Mouse (Mus musculus): ENCODE results near the gene Cuedc1. TPM values are rescaled to one million over a fixed set of nuclear protein-coding genes. Genes with fewer than 3 reads are reported as not detected.

Gene Cuedc1
- 36.0 and 40.3 TPM in 2 replicates for polyA plus RNA-seq (2015; fragmentation: Nextera tagmentation; extraction: Ambion mirVana)

DNA sequence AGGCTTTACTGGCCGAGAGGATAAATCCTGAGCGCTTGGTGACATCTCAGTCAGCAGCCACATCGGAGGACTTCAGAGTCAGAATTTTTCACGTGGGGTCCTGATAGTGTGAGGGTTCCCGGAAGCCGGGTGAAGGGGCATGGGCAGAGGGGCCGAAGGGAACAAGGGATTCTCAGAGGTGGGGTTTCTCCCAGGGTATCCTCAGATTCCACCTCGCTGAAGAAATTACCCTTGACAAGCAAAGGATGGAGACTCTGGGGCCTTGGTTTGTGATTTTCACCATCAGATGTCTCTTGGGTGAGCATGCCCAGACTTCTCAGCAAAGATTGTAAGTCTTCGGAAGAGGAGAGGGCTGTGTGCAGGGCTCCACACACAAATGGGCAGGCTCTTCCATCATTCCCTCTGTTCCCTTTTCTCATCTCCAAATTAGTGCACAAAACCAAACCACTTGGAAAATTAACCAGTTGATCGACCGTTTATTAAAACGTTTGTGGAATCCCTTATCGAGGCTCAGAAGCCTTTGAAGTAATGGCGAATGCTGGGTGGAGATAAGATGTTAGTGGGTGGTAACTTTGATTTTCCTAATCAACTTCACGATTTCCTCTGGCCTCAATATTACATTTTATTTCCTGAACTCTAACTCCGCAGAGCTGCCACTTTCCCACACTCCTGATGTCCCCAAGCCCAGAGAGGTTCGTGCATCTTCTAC lies at the start of gene Cuedc1:
Gene Cuedc1, plus strand, starts transcription at position 38 of the 709 bp plus-strand sequence.
- ATAC-seq, result no peak
- Histone ChIP-seq H3K4me2 (ENCODE audit: low read length) (peak within 1 kb of the TSS; percentile 77), H3K27me3 (replicated peaks; ENCODE audit: control insufficient read depth, insufficient read depth, low read length) (no peaks in the 10 kb centered on the region), H3K9me3 (ENCODE audit: control insufficient read depth, low read length) (no peaks in the 10 kb centered on the region), H3K4me1 (replicated peaks; ENCODE audit: control insufficient read depth, insufficient read depth, low read length) (peaks cover 20% of the 10 kb centered on the region), H3K27ac (ENCODE audit: low read length) (peak within 1 kb of the TSS; percentile 85), H3K9ac (replicated peaks; ENCODE audit: low read depth, low read length) (peak within 1 kb of the TSS; percentile 94), H3K36me3 (ENCODE audit: control insufficient read depth, insufficient read depth) (no peaks in the 10 kb centered on the region), H3K4me3 (replicated peaks; ENCODE audit: low read length) (peak within 1 kb of the TSS; percentile 84)
- 29% methylated on average over 17 of the region's 17 CpGs for WGBS

DNA sequence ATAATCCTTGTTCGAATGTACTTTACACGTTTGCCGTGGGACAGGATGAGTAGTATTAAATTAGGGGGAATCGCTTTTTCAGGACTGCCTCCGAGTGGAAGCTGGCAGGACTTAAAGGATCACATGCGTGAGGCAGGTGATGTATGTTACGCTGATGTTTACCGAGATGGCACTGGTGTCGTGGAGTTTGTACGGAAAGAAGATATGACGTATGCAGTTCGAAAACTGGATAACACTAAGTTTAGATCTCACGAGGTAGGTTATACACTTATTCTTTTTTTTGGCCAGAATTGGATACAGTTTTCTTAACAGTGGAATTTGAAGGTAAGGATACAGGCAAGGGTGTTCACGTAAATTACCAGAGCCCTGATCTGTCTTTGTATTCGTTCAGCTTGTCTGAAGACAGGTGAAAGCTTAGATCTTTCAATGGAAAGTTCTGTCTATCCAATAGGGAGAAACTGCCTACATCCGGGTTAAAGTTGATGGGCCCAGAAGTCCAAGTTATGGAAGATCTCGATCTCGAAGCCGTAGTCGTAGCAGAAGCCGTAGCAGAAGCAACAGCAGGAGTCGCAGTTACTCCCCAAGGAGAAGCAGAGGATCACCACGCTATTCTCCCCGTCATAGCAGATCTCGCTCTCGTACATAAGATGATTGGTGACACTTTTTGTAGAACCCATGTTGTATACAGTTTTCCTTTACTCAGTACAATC lies 48.7 kb upstream of the Cuedc1 start:
- Histone ChIP-seq H3K27me3 (replicated peaks; ENCODE audit: control insufficient read depth, insufficient read depth, low read length) (no peaks in the 10 kb centered on the region), H3K27ac (ENCODE audit: low read length) (no peak overlapping the region), H3K36me3 (ENCODE audit: control insufficient read depth, insufficient read depth) (peaks cover 10% of the 10 kb centered on the region), H3K4me2 (ENCODE audit: low read length) (peak overlapping the region; percentile 80), H3K4me3 (replicated peaks; ENCODE audit: low read length) (peak overlapping the region; percentile 98), H3K9ac (replicated peaks; ENCODE audit: low read depth, low read length) (peak overlapping the region; percentile 91; the same call in 1 of the 2 replicates), H3K4me1 (replicated peaks; ENCODE audit: control insufficient read depth, insufficient read depth, low read length) (peaks cover 28% of the 10 kb centered on the region), H3K9me3 (ENCODE audit: control insufficient read depth, low read length) (no peaks in the 10 kb centered on the region)
- 20% methylated on average over 26 of the region's 26 CpGs for WGBS
- ATAC-seq, result no peak

DNA sequence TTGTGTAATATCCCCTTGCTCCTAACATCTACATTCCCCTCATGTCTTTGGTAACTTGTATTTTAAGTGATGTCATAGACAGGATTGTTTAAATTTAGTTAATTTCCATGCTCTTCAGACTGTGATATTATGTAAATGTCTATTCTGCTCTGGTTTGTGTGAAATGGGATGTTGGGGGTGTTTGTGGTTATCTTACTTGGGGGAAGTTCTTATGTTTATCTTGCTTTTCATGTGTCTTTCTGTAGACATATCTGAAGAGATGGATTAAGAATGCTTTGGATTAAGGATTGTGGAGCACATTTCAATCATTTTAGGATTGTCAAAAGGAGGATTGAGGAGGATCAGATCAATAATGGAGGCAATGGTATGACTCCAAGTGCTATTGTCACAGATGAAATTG lies 48.1 kb upstream of the Cuedc1 start:
- Histone ChIP-seq H3K9me3 (ENCODE audit: control insufficient read depth, low read length) (no peaks in the 10 kb centered on the region), H3K36me3 (ENCODE audit: control insufficient read depth, insufficient read depth) (peaks cover 10% of the 10 kb centered on the region), H3K9ac (replicated peaks; ENCODE audit: low read depth, low read length) (no peak overlapping the region; the same call in 1 of the 2 replicates), H3K4me2 (ENCODE audit: low read length) (peak overlapping the region; percentile 80), H3K4me1 (replicated peaks; ENCODE audit: control insufficient read depth, insufficient read depth, low read length) (peaks cover 28% of the 10 kb centered on the region), H3K4me3 (replicated peaks; ENCODE audit: low read length) (no peak overlapping the region), H3K27ac (ENCODE audit: low read length) (no peak overlapping the region), H3K27me3 (replicated peaks; ENCODE audit: control insufficient read depth, insufficient read depth, low read length) (no peaks in the 10 kb centered on the region)
- no peak for ATAC-seq

DNA sequence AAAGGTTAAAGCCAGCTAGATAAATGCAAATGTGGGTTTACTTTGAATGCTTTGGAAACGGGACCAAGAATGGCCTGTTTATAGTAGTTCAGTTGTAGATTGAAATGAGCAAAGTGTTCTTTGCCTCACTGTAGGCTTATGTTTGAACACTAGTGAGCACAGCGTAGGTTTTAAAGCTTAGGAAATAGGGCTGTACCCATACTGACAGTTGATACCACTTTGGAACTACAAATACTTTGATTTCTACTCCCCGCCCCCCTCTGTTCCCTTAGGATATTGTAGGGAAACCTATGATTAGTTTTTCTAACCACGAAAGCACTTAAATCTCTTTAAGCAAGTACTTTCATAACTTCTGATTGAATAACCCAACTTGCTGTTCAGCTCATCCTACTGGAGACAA lies 45.2 kb upstream of the Cuedc1 start:
- Histone ChIP-seq H3K27me3 (replicated peaks; ENCODE audit: control insufficient read depth, insufficient read depth, low read length) (no peaks in the 10 kb centered on the region), H3K4me2 (ENCODE audit: low read length) (no peak overlapping the region), H3K36me3 (ENCODE audit: control insufficient read depth, insufficient read depth) (peaks cover 10% of the 10 kb centered on the region), H3K27ac (ENCODE audit: low read length) (no peak overlapping the region), H3K9me3 (ENCODE audit: control insufficient read depth, low read length) (no peaks in the 10 kb centered on the region), H3K4me3 (replicated peaks; ENCODE audit: low read length) (no peak overlapping the region), H3K9ac (replicated peaks; ENCODE audit: low read depth, low read length) (no peak overlapping the region), H3K4me1 (replicated peaks; ENCODE audit: control insufficient read depth, insufficient read depth, low read length) (peaks cover 21% of the 10 kb centered on the region)
- 76% methylated on average over 4 of the region's 4 CpGs for WGBS
- no peak for ATAC-seq

DNA sequence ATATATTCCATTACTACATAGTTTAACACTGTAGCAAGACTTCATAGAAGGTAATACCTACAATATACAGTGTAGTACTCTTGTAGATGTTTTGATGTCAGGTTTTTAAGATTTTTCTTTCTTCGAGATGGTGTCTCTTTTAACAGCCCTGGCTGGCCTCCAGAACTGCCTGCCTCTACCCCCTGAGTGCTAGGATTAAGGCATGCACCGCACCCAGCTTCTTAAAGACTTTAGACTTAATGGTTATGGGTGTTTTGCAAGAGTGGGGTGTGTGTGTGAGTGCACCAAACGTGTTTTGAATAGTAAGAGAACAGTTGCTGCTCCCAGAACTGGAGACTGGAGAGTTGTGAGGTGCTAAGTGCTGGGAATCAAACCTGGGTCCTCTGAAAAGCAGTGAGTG lies 44.0 kb upstream of the Cuedc1 start:
- no peak overlapping the region for H3K27ac ChIP-seq (ENCODE audit: low read length)
- no peak overlapping the region for H3K9ac ChIP-seq (replicated peaks; ENCODE audit: low read depth, low read length)
- H3K4me2 ChIP-seq (ENCODE audit: low read length), result no peak overlapping the region
- no peak for ATAC-seq
- no peak overlapping the region for H3K4me3 ChIP-seq (replicated peaks; ENCODE audit: low read length)
- H3K36me3 ChIP-seq (ENCODE audit: control insufficient read depth, insufficient read depth), result peaks cover 10% of the 10 kb centered on the region
- H3K4me1 ChIP-seq (replicated peaks; ENCODE audit: control insufficient read depth, insufficient read depth, low read length), result peaks cover 20% of the 10 kb centered on the region
- H3K9me3 ChIP-seq (ENCODE audit: control insufficient read depth, low read length), result no peaks in the 10 kb centered on the region
- H3K27me3 ChIP-seq (replicated peaks; ENCODE audit: control insufficient read depth, insufficient read depth, low read length), result no peaks in the 10 kb centered on the region
- 42% methylated on average over 3 of the region's 3 CpGs for WGBS

DNA sequence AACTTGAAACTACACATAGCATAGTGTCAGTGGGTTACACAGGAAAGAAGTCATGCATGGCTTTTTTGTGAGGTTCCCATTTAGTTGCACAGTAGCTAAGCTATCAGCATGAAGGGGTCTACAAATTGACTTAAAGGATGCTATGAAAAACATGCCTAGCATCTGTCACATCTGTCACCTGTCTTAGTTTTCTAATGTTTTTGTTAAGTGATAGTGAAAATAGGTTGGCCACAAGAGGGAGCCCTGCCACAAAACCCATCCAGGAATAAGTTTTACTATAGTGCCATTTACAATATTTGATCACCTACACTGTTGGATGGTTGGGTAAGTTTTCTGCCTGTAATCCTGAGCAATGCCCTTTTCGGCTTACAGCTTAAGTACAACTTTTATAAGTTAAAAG lies 43.3 kb upstream of the Cuedc1 start:
- WGBS, result 76% methylated on average over 1 of the region's 1 CpGs
- no peak for ATAC-seq
- Histone ChIP-seq H3K4me1 (replicated peaks; ENCODE audit: control insufficient read depth, insufficient read depth, low read length) (peaks cover 13% of the 10 kb centered on the region), H3K4me3 (replicated peaks; ENCODE audit: low read length) (no peak overlapping the region), H3K27me3 (replicated peaks; ENCODE audit: control insufficient read depth, insufficient read depth, low read length) (no peaks in the 10 kb centered on the region), H3K36me3 (ENCODE audit: control insufficient read depth, insufficient read depth) (peaks cover 10% of the 10 kb centered on the region), H3K4me2 (ENCODE audit: low read length) (no peak overlapping the region), H3K9me3 (ENCODE audit: control insufficient read depth, low read length) (no peaks in the 10 kb centered on the region), H3K27ac (ENCODE audit: low read length) (no peak overlapping the region), H3K9ac (replicated peaks; ENCODE audit: low read depth, low read length) (no peak overlapping the region)

DNA sequence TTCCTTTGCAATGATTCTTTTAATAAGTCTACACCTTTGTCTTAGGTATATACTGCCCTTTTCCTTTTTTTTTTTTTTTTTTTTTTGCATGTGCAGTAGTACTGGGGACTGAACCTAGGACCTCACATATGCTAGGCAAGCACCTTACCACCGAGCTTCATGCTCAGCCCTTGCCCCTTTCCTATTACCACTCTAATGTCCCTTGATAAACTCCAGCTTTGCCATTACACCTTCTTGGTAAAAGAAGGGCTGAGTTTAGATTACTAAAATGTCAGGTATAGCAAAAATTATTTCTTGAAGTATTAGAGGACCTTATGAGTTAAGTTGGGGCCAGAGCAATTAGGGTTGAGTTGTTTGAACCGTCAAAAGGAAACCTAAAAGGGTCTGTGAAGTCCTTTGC lies 42.1 kb upstream of the Cuedc1 start:
- Histone ChIP-seq H3K27me3 (replicated peaks; ENCODE audit: control insufficient read depth, insufficient read depth, low read length) (no peaks in the 10 kb centered on the region), H3K36me3 (ENCODE audit: control insufficient read depth, insufficient read depth) (peaks cover 5% of the 10 kb centered on the region), H3K4me3 (replicated peaks; ENCODE audit: low read length) (no peak overlapping the region), H3K4me2 (ENCODE audit: low read length) (no peak overlapping the region), H3K27ac (ENCODE audit: low read length) (no peak overlapping the region), H3K4me1 (replicated peaks; ENCODE audit: control insufficient read depth, insufficient read depth, low read length) (peaks cover 6% of the 10 kb centered on the region), H3K9ac (replicated peaks; ENCODE audit: low read depth, low read length) (no peak overlapping the region), H3K9me3 (ENCODE audit: control insufficient read depth, low read length) (no peaks in the 10 kb centered on the region)
- 88% methylated on average over 2 of the region's 2 CpGs for WGBS
- no peak for ATAC-seq

DNA sequence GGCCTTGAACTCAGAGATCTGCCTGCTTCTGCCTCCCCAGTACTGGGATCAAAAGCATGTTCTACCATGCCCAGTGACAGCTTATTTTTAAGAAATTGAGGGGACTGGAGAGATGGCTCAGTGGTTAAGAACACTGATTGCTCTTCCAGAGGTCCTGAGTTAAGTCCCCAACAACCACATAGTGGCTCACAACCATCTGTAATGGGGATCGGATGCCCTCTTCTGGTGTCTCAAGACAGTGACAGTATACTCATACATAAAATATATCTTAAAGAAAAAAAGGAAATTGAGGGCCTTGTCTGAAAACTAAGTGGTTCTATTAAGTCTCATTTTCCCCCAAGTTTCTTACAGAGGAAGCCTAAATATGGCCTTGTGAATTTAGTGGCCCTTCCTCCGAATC lies 40.1 kb upstream of the Cuedc1 start:
- WGBS, result 62% methylated on average over 2 of the region's 2 CpGs
- Histone ChIP-seq H3K9ac (replicated peaks; ENCODE audit: low read depth, low read length) (no peak overlapping the region), H3K4me2 (ENCODE audit: low read length) (no peak overlapping the region), H3K4me1 (replicated peaks; ENCODE audit: control insufficient read depth, insufficient read depth, low read length) (no peaks in the 10 kb centered on the region), H3K27ac (ENCODE audit: low read length) (no peak overlapping the region), H3K9me3 (ENCODE audit: control insufficient read depth, low read length) (no peaks in the 10 kb centered on the region), H3K4me3 (replicated peaks; ENCODE audit: low read length) (no peak overlapping the region), H3K27me3 (replicated peaks; ENCODE audit: control insufficient read depth, insufficient read depth, low read length) (no peaks in the 10 kb centered on the region), H3K36me3 (ENCODE audit: control insufficient read depth, insufficient read depth) (peaks cover 4% of the 10 kb centered on the region; the same call in 1 of the 2 replicates)
- no peak for ATAC-seq

DNA sequence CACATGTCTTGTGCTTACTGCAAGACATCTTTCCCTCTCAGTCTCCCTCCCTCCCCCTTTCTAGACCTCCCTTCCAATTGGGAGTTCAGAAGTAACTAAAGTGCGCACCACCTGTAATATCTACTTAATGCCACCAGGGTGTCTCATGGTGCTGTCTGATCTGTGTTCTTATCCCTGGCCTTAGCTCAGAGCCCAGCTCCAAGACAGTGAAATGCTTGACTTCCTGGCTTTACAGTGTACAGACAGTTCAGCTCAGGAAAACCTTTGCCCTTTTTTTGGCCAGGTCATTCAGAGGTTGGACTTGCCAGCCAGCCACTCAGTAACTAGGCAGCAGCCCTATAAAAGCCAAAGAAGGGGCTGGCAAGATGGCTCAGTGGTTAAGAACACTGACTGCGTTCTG lies 38.7 kb upstream of the Cuedc1 start:
- H3K27me3 ChIP-seq (replicated peaks; ENCODE audit: control insufficient read depth, insufficient read depth, low read length), result no peaks in the 10 kb centered on the region
- H3K9me3 ChIP-seq (ENCODE audit: control insufficient read depth, low read length), result no peaks in the 10 kb centered on the region
- no peaks in the 10 kb centered on the region for H3K4me1 ChIP-seq (replicated peaks; ENCODE audit: control insufficient read depth, insufficient read depth, low read length)
- ATAC-seq, result peak; percentile 78
- whole genome bisulfite sequencing, result 45% methylated on average over 2 of the region's 2 CpGs
- H3K4me2 ChIP-seq (ENCODE audit: low read length), result no peak overlapping the region
- no peak overlapping the region for H3K4me3 ChIP-seq (replicated peaks; ENCODE audit: low read length)
- no peak overlapping the region for H3K27ac ChIP-seq (ENCODE audit: low read length)
- no peaks in the 10 kb centered on the region for H3K36me3 ChIP-seq (ENCODE audit: control insufficient read depth, insufficient read depth)
- H3K9ac ChIP-seq (replicated peaks; ENCODE audit: low read depth, low read length), result no peak overlapping the region
